Mouse (Mus musculus) kidney, postnatal 14 days (tissue): Measurements from ENCODE around the gene Fam3a.
A peak's percentile ranks its signal among the peaks of the same experiment; 100 is the strongest.
"Not testable (repeated sequence)": the region's sequence is repeated elsewhere in the genome, so short reads cannot be mapped to it uniquely, and the experiment has no call there.

Experiments used
- DNase-seq: peaks from one replicate; pipeline ENCODE4 v3.0.0; 2022; ENCODE audit warnings: mixed read lengths

The Fam3a gene

DNA sequence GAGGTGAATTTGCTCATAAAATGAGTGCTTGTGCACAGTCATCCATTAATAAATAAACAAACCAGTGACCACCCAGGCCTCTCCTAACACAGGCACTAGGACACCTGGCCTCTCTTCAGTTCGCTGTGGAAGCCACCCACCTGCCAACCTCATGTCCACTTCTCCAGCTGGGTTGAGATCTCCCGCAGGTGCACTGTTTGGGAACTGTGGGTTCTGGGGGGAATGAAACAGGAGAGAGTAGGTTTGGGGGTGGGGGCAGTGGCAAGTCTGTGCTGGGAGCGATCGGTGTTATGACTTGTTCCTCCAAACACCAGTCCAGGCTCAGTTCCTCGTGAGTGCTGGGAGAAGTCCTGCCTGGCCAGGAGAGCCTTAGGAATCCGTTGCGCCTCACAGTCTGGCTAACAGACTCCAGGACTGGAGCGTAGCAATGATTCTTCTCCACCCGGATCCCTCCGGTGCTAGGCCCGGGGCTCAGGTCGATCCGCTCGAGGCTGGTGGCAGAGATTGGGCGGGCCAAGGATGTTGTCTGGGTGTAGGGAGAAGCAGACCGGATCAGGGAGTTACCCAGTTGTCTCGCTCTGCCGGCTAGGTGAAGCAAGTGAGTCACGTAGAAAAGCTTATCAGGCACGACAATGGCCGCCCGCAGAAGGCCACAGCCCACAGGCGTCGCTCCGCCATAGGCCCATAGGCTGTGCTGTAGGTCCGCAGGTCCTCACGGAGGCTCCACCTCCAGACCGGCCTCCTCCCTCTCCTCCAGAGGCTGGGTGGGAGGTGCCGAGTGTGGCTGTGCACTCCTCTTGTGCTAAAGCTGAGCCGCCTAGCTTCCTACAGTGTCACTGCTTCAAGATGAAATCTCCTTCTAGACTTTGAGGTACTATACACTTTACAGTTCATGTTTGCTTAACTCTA is at the start of gene Fam3a, which contains the start of gene Ikbkg:
TSS of gene Fam3a (minus strand) at position 738 of the 909 bp plus-strand sequence.
TSS of gene Ikbkg (plus strand) at position 756 of the 909 bp plus-strand sequence.
- DNase-seq: peak; percentile 90

DNA sequence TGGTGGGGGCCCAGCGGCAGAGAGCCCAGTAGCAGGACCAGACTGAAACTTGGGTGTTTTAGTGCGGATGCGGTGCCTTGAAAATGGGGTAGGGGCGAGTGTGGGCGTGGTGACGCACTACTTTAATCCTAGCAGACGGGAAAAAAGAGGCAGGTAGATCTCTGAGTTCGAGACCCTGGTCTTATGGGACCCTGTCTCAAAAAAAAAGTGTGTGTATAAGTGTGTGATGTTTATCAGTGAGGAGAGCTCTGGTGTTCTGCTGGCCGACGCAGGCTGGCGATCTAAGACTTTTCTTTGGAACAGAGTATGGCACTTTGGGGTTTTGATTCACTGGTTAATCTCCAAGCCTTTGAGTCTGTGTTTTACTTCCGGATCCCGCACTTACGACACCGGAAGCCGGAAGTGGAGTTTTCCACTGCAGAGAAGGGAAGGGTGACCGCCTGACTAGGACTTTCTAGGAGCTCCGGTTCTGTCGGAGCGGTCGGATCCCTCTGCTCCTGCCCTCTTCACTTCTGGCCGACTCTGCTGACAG is 36.3 kb upstream of the Fam3a start:
- peak; percentile 80 for DNase-seq

DNA sequence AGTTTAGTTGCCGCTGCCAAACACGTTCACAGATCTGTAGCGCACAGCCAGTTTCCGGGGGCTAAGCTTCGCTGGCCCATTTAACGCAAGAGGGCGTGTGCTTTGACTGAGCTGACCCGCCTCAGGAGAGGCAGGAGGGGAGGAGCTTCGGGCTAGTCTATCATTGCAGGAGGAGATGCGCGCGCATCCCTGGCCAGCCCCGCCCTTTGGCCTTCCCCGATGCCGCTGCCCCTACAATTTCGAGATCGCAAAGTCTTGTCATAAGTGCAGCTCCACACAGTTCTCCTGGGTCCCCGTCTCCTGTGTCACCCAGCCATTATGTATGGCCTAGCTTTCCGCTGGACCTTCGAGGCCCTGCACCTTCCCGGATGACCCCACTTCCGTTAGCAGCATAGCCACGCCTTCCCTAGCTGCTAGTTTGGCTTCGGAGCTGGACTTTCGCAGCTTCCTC is 35.8 kb upstream of the Fam3a start, which contains the start of gene G6pdx:
TSS of gene G6pdx (minus strand) at position 369 of the 451 bp plus-strand sequence.
- peak; percentile 92 for DNase-seq

DNA sequence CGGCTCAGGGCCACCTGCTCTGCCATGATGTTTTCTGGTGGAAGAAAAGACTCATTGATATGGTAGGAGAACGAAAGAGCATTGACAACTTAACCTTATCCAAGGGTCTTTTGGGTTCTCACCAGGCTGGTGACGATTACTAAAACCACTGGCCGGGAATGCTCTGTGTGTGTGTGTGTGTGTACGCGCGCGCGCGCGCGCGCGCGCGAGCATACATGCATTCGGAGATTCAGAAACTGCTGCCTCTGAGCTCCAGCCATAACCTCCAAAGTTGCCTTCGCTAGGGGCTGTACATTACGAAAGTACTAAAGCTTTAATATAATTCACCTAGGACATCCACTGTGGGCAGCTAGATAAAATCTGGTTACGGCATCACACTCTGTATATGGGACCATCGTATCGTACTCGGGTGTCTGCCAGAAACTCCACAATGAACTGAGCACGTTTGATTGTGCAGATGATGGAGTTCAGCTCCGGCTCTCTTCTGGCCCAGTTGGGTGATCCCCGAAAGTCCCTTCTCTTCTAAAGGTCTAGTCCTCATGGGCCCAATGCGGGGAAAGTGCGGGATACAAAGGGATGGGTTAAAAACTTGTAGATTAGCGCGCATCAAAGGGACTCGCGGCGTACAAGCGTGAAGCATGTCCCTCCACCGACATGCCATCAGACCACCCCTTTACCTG is 35.2 kb upstream of the Fam3a start:
- DNase-seq: no peak

DNA sequence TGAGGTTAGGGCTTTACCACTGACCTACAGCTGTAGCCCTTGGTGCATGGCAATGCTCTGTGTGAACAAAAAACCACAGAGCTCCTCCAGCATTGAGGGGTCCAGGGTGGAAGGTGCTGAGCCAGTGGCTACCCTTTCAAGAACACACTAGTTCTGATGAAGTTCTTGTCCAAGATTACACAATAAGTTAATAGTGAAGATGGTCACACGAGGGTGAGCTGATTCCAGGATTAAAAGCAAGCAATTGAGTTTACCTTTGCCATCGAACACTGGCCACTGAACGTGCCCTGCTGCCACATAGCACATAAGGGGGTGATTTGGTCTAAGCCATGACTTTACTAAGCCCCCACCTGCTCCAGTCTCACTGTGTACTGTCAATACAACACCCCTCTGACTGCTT is 34.0 kb upstream of the Fam3a start:
- no peak for DNase-seq

DNA sequence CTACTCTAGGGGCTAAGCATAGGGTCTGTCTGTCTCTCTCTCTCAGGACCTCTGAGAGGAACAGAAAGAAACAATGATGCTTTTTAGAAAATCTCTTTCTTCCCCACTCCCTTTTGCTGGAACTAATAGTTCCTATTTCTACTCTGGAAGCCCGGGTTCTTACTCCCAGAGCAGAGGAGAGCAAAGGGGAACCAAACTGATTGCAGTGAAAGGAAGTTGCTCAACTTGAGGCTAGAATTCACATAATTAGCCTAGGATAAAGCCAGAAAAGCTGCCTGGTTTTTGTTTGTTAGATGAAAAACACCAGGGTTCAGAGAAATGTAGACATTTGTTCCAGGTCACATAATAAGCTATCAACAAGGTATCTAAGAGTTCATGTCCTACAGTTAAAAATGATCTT is 33.2 kb upstream of the Fam3a start:
- no peak for DNase-seq

DNA sequence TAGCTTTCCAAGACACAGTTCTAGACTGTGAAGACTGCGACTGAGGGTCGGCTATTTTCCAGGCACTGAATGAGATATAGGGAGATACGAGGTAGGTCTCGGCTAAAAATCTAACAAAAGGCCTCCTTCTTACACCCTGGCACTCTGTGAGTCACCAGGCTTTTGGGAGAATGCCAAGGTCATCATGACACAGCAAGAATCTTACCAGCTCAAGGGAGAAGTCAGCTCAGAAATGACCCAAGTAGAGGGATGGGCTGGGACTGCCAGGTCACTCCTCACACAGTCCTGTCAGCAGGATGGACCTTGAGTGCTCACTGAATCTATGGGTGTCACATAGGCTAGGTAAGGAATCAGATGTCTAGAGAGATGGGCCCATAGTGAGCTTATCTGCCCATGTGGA is 32.1 kb upstream of the Fam3a start:
- peak; percentile 16 for DNase-seq

DNA sequence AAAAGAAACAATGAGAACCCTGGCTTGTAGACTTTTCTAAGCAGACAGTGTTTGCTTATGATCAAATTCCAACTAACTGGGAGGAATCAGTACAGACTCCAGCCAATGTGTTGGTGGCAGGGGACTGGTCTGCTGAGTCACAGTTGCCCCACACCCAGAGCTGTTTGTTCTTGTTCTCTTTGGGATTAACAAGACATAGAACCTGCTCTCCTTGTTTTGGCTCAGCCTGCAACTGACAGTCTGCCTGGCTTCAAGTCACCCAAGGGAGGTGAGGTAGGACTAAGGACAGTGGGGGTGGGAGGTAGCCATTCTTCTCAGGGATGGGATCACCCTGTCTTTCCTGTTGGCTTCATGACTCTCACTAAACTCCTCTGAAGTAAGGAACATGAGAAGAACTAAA is 31.4 kb upstream of the Fam3a start:
- no peak for DNase-seq

DNA sequence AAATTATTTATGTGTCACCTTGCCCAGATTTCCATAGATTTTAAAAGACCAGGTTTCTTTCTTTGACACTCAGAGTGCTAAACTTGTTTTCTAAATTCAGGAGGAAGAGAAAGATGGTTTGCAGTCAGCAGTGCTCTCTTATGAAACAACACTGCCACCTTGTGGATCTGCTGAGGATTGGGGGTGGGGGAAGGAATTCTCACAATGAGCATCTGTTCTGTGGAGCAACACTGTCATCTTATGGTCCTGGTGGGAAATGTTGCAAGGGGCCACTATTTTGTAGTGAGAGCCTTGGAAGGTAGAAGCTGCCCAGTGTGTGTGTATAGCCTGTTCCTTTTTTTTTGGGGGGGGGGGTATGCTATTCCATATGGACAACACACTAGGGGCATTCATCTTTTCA is 20.3 kb upstream of the Fam3a start:
- peak; percentile 74 for DNase-seq

DNA sequence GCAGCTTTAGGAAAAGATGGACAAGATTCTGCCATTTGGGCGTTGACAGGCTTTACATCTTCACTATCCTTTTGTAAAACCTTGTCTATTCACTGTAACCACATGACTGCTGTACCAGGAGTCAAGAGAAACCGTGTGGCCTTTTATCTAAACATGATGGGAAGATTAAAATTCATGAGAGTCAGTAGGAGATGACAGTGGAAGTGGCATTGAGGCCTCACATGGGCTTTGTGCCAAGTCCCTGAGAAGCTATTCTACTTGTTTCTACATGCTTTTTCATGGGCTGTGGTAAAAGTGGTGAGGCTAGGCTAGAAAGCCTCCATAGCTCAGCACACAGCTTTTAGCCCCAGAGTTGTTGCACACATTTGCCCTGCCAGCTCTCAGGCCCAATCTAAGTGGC is 15.3 kb upstream of the Fam3a start:
- DNase-seq: no peak

DNA sequence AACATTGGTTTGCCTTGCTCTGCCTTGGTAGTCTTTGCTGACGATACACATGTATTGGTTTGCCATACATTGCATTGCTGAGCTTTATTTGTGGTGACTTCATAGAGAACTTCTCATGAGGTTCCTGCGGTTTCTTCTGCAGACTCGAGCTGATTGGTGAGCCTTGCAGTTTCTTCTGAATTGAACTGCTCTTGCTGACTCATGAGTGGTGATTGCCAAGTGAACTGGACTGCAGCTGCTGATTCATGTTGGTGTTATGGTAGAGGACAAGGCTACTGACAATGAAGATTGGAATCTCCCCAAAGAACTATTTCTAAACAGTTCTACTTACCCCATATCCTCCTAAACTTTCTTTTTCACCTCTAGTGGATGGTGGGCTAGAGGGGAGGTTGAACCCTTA is 7.1 kb upstream of the Fam3a start:
- no peak for DNase-seq

DNA sequence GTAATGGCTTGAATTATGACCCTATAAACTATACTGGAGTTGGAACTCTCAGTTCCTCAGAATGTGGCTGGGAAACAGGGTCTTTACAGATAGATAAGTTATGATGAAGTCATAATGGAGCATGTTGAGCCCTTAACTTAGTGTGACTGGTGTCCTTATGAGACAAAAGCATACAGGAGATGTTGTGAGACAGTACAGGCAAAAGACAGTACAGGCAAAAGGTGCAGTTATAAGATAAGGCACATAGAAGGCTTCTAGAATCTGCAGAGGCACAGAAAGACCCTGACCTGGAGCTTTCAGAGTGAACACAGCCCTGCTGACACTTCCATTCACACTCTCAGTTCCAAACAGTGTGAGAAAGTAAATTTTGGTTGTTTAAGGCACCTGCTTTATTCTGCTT is 4.9 kb downstream of the Fam3a start:
- no peak for DNase-seq

DNA sequence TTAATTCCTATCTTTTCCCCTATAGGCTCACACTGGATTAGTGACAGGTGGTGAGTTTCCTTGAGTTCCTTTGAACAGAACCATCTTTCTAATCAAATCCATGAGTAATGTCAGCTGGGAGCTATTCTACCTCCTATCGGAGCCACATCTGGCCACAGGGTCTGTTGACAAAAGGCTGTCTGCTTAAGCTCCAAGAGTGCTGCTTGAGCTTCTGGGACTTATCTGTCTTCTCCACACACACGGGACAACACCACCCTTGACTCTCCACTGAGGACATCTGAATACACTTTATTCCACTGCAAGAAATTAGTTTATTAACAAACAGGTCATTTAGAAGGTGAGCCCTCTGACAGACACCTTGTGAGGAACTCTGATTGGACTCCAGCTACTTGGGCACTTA is 8.6 kb downstream of the Fam3a start:
- DNase-seq: no peak

DNA sequence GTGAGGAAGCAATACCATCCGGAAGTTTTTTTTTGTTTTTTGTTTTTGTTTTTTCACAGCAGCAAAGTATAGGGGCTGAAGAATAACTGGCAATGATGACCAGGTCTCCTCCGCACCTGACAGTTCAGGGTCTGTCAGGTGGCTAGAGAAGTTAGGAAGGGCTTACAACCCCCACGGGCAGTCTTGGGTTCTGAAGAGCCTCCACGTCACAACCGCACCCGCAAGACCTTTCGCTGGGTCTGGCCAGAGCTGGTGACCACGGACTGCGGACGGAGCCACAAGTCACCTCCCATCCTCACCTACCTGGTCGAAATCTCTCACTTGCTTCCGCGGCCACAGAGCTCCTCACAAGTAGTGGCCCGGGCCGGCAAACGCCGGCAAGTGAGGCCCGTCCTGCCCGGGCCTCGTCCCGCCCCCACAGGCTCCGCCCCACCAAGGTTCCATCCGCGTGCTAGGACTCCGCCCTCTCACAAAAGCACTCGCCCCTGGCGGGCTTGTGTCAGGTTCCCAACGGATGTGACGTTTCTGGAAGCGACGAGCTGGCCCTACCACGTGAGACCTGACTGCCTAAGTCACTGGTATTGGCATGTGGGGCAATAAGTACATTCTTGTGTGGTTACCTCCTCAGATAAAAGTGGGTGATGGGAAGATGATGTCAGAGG is 20.1 kb downstream of the Fam3a start, which contains the start of the genes Ubl4a and Slc10a3:
TSS of gene Ubl4a (minus strand) at position 331 of the 662 bp plus-strand sequence.
TSS of gene Slc10a3 (minus strand) at position 462 of the 662 bp plus-strand sequence.
- DNase-seq: peak; percentile 92

DNA sequence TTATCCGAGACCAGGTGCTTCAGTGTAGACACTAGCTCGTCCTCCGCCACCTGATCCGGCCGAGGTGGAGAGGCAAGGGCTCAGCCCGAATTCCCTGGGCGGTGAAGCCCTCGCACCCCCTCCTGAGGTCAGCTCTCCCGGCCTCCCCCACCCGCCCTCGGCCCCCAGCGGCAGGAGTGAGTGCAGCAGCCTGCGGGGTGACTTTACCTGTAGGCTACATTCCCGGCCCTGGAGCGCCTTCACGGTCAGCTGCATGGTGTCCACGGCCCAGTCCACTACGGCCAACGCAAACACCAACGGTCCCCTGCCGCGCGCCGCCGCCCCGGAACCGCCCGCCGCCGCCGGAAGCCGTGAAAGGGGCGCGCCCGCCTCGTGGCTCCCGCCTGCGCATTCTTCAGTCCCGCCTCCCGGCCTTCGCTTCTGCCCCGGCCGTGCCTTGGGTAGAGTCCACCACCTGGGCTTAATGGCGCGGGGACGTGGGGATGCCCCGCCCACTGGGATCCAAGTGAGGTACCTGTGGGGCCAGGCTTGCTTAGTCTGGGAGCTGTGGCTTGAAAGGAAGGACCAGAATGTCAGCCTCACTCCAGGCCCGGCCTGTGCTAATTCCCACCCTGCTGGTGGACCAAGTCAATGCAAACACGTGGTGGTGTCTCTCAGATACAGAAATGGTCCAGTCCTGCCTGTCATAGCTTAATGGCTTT is 24.7 kb downstream of the Fam3a start:
- DNase-seq: peak; percentile 86

DNA sequence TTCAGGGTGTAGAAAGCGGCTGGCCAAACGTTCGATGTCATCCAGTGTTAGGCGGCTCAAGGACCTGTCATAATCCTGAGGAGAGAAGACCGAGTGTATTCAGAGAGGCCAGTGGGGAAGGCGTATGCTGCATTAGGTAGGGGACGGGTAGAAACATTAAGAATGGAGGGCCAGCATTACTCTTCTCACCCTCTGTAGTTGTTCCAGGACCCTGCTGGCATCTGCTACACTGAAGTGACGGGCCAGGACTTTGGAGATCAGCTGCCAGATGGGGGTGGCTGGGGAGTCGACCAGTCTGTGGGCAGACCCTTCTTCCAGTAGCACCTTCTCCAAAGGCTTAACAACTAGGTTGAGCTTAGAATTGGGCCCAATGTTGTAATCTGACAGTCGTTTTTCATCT is 25.6 kb downstream of the Fam3a start:
- DNase-seq: no peak

DNA sequence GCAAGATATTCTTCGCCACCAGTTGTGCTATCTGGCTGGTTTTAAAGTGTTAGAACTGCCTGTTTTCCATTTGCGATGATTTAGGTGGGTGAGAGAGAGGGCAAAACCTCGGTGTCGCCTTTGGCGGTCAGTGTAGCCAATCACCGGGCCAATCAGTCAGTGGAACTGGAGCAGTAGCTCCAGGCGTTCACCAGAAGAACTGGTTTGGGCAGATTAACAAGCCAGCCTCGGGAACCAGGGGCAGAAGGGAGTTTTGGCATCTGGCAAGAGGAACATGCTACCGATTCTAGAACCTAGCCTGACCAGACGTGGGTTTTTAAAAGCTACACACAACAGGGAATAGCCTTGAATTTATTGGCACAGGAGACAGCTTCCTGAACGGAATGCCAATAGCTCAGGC is 33.9 kb downstream of the Fam3a start:
- peak; percentile 28 for DNase-seq

DNA sequence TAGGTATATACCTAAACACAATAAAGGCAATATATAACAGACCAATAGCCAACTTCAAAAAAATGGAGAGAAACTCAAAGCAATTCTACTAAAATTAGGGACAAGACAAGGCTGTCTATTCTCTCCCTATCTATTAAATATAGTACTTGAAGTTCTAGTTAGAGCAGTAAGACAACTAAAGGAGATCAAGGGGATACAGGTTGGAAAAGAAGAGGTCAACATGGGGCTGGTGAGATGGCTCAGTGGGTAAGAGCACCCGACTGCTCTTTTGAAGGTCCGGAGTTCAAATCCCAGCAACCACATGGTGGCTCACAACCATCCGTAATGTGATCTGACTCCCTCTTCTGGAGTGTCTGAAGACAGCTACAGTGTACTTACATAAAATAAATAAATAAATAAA is 36.0 kb downstream of the Fam3a start:
- DNase-seq: not testable (repeated sequence)

DNA sequence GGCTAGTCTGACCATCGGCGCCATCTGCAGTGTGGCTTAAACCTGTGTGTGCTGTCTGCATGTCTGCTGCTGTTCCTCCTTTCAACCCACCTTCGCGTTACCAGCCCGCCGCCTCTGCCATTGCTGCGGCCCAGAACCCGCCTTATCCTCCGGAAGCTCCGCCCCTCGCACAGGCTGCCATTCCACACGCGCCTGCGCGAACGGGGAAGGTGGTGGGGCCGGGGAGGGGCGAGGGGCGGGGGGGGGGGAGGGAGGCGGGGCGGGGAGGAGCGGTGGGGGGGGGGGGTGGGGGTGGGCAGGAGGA is 39.7 kb downstream of the Fam3a start, which contains the start of gene Lage3:
TSS of gene Lage3 (minus strand) at position 152 of the 304 bp plus-strand sequence.
- peak; percentile 89 for DNase-seq

DNA sequence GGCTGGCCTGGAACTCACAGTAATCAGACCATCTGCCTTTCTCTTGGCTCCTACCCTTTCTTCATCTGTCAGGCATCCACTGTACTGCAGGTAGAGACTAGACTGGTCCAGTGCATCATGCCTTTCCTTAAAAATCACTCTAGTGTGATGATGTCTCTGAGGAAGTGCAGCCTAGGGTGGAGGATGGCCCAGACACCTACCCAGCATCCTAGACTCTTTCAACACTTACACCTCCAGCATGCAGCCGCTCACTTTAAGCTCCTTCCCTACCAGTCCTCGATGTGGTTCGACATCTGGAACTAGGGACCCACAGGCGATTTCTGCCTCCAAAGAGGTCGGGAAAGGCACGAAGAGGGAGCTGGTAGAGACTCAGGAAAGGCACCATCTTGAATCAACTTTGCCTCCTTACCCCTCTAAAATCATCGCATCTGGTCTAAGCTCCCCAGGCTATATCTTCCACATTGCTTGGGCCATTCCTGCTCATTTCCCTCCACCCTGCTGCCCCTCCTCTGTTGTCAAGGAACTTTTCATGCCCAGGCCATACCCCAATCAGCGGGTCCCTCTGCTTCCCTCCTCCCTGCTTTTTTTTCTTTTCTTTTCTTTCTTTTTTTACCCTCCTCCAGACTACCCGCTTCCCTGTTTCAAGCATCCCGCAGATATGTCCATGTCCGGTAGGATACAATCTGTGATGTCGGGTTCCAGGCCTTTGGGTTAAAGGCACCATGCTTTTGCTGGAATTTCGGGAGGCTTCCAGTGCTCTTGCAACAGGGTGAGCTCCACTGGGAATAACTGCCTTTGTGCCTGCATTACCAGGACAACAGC is 40.2 kb downstream of the Fam3a start:
- no peak for DNase-seq
